Mouse (Mus musculus) hindbrain, embryonic 15.5 days (tissue): ENCODE data around the gene Homer1. TPM values are rescaled to one million over a fixed set of nuclear protein-coding genes. Genes with fewer than 3 reads are reported as not detected.

Experiments used
- ATAC-seq: fragments of 200-750 bp; cut with Nextera tagmentation; 2 replicates; pipeline ENCODE4 v1.8.0; 2017; ENCODE audit warnings: low read depth, moderate number of reproducible peaks, moderate TSS enrichment; ENCODE audit not compliant: low FRiP score
- H3K27ac ChIP-seq: fragments of 300-500 bp; sonication (generic); replicated peaks from 2 replicates; pipeline ENCODE4 v1.5.1; 2015; ENCODE audit warnings: mild to moderate bottlenecking, inconsistent platforms
- H3K27me3 ChIP-seq: fragments of 300-500 bp; sonication (generic); 2 replicates; pipeline ENCODE4 v1.6.1; 2015; ENCODE audit warnings: control low read depth, inconsistent platforms
- H3K36me3 ChIP-seq: fragments of 300-500 bp; sonication (generic); 2 replicates; pipeline ENCODE4 v1.6.1; 2015; ENCODE audit warnings: control low read depth, inconsistent platforms
- H3K4me1 ChIP-seq: fragments of 300-500 bp; sonication (generic); replicated peaks from 2 replicates; pipeline ENCODE4 v1.6.1; 2015; ENCODE audit warnings: control low read depth, inconsistent platforms
- H3K4me2 ChIP-seq: fragments of 300-500 bp; sonication (generic); 2 replicates; pipeline ENCODE4 v1.6.1; 2015; ENCODE audit warnings: moderate library complexity, mild to moderate bottlenecking, inconsistent platforms
- H3K4me3 ChIP-seq: fragments of 300-500 bp; sonication (generic); 2 replicates; pipeline ENCODE4 v1.5.1; 2015; ENCODE audit warnings: mild to moderate bottlenecking, inconsistent platforms
- H3K9ac ChIP-seq: fragments of 300-500 bp; sonication (generic); 2 replicates; pipeline ENCODE4 v1.6.1; 2015; ENCODE audit warnings: inconsistent platforms
- H3K9me3 ChIP-seq: fragments of 300-500 bp; sonication (generic); 2 replicates; pipeline ENCODE4 v1.6.1; 2016; ENCODE audit warnings: control low read depth, inconsistent platforms
- WGBS: fragments of 180-500 bp; shearing (Covaris S2); methylation state at CpG from one replicate; pipeline ENCODE4 v1.1.7; 2015; 5-methylcytosine and 5-hydroxymethylcytosine counted together
- polyA plus RNA-seq: library from polyadenylated mRNA; unstranded; fragments of >200 nt; fragmentation: Nextera tagmentation; extraction: Ambion mirVana; gene quantifications from 2 replicates; pipeline ENCODE4 v1.2.1, GENCODE M21; 2015

The Homer1 gene
- polyA plus RNA-seq, 1 experiment from 2014 or later, result 13.5 TPM

- ATAC-seq, result no peak
- Histone ChIP-seq H3K4me1 (no peaks in the 10 kb centered on the region), H3K9ac (no peak overlapping the region), H3K4me2 (no peak overlapping the region), H3K36me3 (no peaks in the 10 kb centered on the region), H3K27me3 (no peaks in the 10 kb centered on the region), H3K4me3 (no peak overlapping the region), H3K9me3 (no peaks in the 10 kb centered on the region), H3K27ac (no peak overlapping the region)
- 93% methylated on average over 5 of the region's 5 CpGs for WGBS
Observed at GRCm38 (mm10) chr13:93383092-93383491, 83.7 kb downstream of the Homer1 start.

DNA sequence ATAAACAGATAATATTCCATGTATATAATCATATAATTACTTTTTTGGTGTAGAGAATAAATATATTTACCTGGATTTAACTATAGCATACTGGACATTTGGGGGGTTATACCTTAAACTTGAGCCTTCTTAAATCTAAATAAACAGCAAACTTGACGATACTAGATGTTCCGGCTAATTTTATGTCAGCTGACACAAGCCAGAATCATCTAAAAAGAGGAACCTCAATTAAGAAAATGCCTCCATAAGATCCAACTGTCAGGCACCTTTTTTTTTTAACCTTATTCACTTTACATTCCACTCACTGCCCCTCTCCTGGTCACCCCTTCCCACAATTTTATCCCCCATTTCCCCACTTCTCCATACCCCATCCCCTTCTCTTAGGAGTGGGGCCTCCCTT lies 84.2 kb downstream of the Homer1 start:
- no peak overlapping the region for H3K9ac ChIP-seq
- no peaks in the 10 kb centered on the region for H3K36me3 ChIP-seq
- H3K4me3 ChIP-seq, result no peak overlapping the region
- H3K4me1 ChIP-seq, result no peaks in the 10 kb centered on the region
- ATAC-seq, result no peak
- H3K27ac ChIP-seq, result no peak overlapping the region
- no peaks in the 10 kb centered on the region for H3K9me3 ChIP-seq
- 94% methylated on average over 2 of the region's 2 CpGs for WGBS
- no peaks in the 10 kb centered on the region for H3K27me3 ChIP-seq
- H3K4me2 ChIP-seq, result no peak overlapping the region

DNA sequence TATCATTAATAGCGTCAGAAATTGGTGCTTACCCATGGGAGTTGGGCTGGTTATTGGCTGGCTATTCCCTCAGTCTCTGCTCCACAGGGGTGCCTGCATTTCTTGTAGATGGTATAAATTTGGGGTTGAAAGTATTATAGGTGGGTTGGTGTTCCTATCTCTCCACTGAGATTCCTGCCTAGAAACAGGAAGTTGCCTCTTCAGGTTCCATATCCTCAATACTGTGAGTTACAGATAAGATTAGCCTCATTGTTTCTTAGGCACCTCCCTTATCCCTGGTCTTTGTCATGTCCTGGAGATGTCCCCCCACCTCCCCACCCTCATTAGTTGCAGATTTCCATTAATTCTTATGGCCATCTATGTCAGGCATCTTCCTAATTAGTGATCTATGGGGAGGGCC lies 85.0 kb downstream of the Homer1 start:
- H3K4me1 ChIP-seq, result no peaks in the 10 kb centered on the region
- no peaks in the 10 kb centered on the region for H3K9me3 ChIP-seq
- ATAC-seq, result no peak
- no peaks in the 10 kb centered on the region for H3K36me3 ChIP-seq
- no peaks in the 10 kb centered on the region for H3K27me3 ChIP-seq
- 76% methylated on average over 1 of the region's 1 CpGs for WGBS
- no peak overlapping the region for H3K4me3 ChIP-seq
- no peak overlapping the region for H3K9ac ChIP-seq
- no peak overlapping the region for H3K4me2 ChIP-seq
- H3K27ac ChIP-seq, result no peak overlapping the region

- Histone ChIP-seq H3K4me2 (no peak overlapping the region), H3K9me3 (no peaks in the 10 kb centered on the region), H3K27ac (no peak overlapping the region), H3K4me1 (no peaks in the 10 kb centered on the region), H3K4me3 (no peak overlapping the region), H3K27me3 (no peaks in the 10 kb centered on the region), H3K9ac (no peak overlapping the region), H3K36me3 (no peaks in the 10 kb centered on the region)
- WGBS, result 74% methylated on average over 1 of the region's 1 CpGs
- ATAC-seq, result no peak
Observed at GRCm38 (mm10) chr13:93385147-93385546, 85.7 kb downstream of the Homer1 start.

- Histone ChIP-seq H3K4me3 (no peak overlapping the region), H3K27ac (no peak overlapping the region), H3K36me3 (0 out of 2 replicates have a peak, but pooled peaks cover 5% of the 10 kb centered on the region), H3K9me3 (no peaks in the 10 kb centered on the region), H3K27me3 (no peaks in the 10 kb centered on the region), H3K4me2 (no peak overlapping the region), H3K9ac (no peak overlapping the region), H3K4me1 (no peaks in the 10 kb centered on the region)
- WGBS, result 69% methylated on average over 5 of the region's 5 CpGs
- ATAC-seq, result no peak
Observed at GRCm38 (mm10) chr13:93387440-93387839, 88.0 kb downstream of the Homer1 start.

DNA sequence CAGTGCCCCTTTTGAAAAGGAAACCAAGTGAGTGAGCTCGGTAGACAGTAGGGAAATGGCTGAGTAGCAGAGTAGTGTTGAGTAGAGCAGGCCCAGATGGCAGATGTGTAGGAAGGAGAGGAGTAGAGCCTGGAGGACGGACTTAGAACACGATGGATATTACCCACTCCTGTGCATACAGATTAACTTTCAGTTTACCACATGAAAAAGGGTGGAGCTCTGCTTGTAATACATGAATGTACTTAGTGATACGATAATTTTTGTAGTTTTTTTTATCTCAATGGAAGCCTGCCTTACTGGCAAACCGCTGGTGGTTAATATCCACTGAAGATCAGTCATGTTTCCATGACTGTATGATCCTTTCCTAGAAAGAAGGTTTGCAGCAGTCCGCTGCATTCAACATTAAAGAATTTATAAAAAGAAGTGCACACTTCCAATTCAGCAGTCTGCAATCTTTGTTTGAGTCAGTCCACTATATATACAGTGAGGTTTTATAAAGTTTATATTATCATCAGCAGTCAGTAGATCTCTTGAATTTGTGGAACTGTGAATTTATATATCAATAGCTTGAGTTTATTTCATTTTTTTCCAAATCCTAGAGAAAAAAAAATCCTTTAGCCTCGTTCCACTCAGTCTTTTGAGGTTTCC lies 89.3 kb downstream of the Homer1 start:
- no peak overlapping the region for H3K27ac ChIP-seq
- WGBS, result 77% methylated on average over 7 of the region's 7 CpGs
- H3K4me1 ChIP-seq, result no peaks in the 10 kb centered on the region
- H3K9me3 ChIP-seq, result no peaks in the 10 kb centered on the region
- no peak overlapping the region for H3K9ac ChIP-seq
- ATAC-seq, result no peak
- H3K4me2 ChIP-seq, result no peak overlapping the region
- H3K4me3 ChIP-seq, result no peak overlapping the region
- peaks cover 11% of the 10 kb centered on the region for H3K36me3 ChIP-seq
- no peaks in the 10 kb centered on the region for H3K27me3 ChIP-seq

DNA sequence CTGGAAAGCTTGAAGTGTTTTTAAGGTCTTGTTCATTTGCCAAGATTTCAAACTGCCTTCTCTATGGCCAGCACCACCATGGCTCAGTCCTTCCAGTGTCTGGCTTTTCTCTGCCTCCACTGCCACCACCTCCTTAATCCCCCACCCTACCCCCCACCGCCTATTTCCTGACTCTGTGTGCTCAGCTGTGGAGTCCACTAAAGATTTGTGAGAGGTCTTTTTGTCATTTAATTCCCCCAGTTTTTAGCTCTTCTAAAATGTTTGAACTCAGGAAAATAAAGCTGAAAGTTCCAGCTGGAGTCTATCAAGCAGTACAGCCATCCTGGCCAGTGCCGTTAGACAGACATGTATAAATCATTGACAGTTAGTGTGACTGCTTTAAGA lies 89.8 kb downstream of the Homer1 start:
- Histone ChIP-seq H3K9me3 (no peaks in the 10 kb centered on the region), H3K27ac (no peak overlapping the region), H3K4me2 (no peak overlapping the region), H3K27me3 (no peaks in the 10 kb centered on the region), H3K4me3 (no peak overlapping the region), H3K36me3 (peaks cover 16% of the 10 kb centered on the region), H3K9ac (no peak overlapping the region), H3K4me1 (no peaks in the 10 kb centered on the region)
- no peak for ATAC-seq
- 64% methylated on average over 2 of the region's 2 CpGs for WGBS

GRCm38 (mm10) chr13:93399710-93400216 lies 100.3 kb downstream of the Homer1 start:
- no peak overlapping the region for H3K4me3 ChIP-seq
- H3K27ac ChIP-seq, result no peak overlapping the region
- H3K27me3 ChIP-seq, result no peaks in the 10 kb centered on the region
- H3K4me1 ChIP-seq, result no peaks in the 10 kb centered on the region
- H3K9ac ChIP-seq, result no peak overlapping the region
- H3K4me2 ChIP-seq, result no peak overlapping the region
- H3K9me3 ChIP-seq, result no peaks in the 10 kb centered on the region
- peaks cover 35% of the 10 kb centered on the region for H3K36me3 ChIP-seq
- WGBS, result 89% methylated on average over 5 of the region's 5 CpGs
- ATAC-seq, result no peak

GRCm38 (mm10) chr13:93401947-93402346 lies 102.5 kb downstream of the Homer1 start:
- 94% methylated on average over 7 of the region's 7 CpGs for WGBS
- H3K4me1 ChIP-seq, result no peaks in the 10 kb centered on the region
- no peak for ATAC-seq

DNA sequence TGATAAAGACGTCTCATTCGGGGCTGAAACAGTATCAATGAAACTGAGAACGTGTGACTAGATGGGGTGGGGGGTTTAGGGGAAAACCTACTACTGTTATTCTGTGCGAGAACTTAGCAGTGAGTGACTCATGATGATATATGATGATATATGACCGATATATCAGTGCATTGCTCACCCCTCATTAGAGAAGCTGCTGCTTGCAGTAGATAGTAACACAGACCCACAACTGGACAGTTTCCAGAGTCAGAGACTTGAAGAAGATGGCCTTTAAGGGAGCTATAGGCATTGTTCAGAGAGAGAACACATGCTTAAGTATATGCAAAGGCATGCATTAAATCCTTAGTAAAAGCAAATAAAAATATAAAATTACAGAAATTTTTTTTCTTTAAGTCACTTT lies 107.4 kb downstream of the Homer1 start:
- no peak overlapping the region for H3K4me2 ChIP-seq
- no peaks in the 10 kb centered on the region for H3K27me3 ChIP-seq
- H3K27ac ChIP-seq, result no peak overlapping the region
- no peaks in the 10 kb centered on the region for H3K4me1 ChIP-seq
- ATAC-seq, result no peak
- 87% methylated on average over 5 of the region's 5 CpGs for WGBS
- no peak overlapping the region for H3K4me3 ChIP-seq
- no peak overlapping the region for H3K9ac ChIP-seq
- H3K36me3 ChIP-seq, result peaks cover 6% of the 10 kb centered on the region; the same call in 1 of the 2 replicates
- H3K9me3 ChIP-seq, result no peaks in the 10 kb centered on the region

More at GRCm38 (mm10) chr13:93401947-93402346, 102.5 kb downstream of the Homer1 start:
- Histone ChIP-seq H3K9ac (no peak overlapping the region), H3K4me3 (no peak overlapping the region), H3K9me3 (no peaks in the 10 kb centered on the region), H3K4me2 (no peak overlapping the region), H3K27ac (no peak overlapping the region), H3K36me3 (peaks cover 26% of the 10 kb centered on the region), H3K27me3 (no peaks in the 10 kb centered on the region)

DNA sequence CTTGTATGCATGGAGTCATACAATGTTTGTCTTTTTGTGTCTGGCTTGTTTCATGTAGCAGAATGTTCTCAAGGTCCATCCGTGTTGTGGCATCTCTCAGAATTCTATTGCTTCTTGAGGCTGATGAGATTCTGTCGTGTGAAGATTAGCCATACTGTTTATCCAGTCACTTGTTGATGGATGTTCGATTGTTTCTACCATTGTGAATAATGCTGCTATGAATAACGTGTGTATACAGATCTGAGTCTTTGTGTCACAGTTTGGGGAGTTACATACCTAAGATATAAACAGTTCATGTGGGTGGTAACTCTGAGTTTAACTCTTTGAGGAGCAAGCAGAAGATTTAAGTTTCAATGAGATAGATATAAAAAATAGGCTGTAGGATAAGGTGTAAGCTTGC lies 110.9 kb downstream of the Homer1 start:
- no peaks in the 10 kb centered on the region for H3K9me3 ChIP-seq
- H3K4me2 ChIP-seq, result no peak overlapping the region
- no peak overlapping the region for H3K4me3 ChIP-seq
- no peaks in the 10 kb centered on the region for H3K27me3 ChIP-seq
- H3K27ac ChIP-seq, result no peak overlapping the region
- no peak overlapping the region for H3K9ac ChIP-seq
- no peaks in the 10 kb centered on the region for H3K4me1 ChIP-seq
- no peak for ATAC-seq
- H3K36me3 ChIP-seq, result 0 out of 2 replicates have a peak, but pooled peaks cover 4% of the 10 kb centered on the region
- WGBS, result 88% methylated on average over 4 of the region's 4 CpGs

DNA sequence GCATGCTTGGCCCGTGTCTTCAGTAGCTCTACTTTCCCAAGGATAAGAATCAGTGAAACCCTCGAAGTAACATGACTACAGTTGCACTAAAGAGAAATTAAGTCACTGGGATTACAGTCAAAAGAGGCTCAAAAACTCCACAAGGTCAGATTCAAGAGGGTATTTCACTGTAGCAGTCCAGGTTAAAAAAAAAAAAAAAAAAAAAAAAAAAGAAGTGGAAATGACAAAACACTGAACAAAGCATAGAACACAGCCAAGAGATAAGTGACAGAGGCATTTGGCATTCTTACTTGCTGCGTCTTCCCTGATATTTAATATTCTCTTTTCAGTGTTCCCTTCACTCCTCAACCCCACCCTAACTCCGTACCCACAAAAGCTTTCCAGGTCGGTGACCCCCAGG lies 115.6 kb downstream of the Homer1 start:
- H3K4me3 ChIP-seq, result no peak overlapping the region
- WGBS, result 92% methylated on average over 5 of the region's 5 CpGs
- H3K36me3 ChIP-seq, result no peaks in the 10 kb centered on the region; the same call in 1 of the 2 replicates
- no peak for ATAC-seq
- no peak overlapping the region for H3K27ac ChIP-seq
- no peak overlapping the region for H3K9ac ChIP-seq
- H3K4me2 ChIP-seq, result no peak overlapping the region
- no peaks in the 10 kb centered on the region for H3K4me1 ChIP-seq
- no peaks in the 10 kb centered on the region for H3K27me3 ChIP-seq
- no peaks in the 10 kb centered on the region for H3K9me3 ChIP-seq

DNA sequence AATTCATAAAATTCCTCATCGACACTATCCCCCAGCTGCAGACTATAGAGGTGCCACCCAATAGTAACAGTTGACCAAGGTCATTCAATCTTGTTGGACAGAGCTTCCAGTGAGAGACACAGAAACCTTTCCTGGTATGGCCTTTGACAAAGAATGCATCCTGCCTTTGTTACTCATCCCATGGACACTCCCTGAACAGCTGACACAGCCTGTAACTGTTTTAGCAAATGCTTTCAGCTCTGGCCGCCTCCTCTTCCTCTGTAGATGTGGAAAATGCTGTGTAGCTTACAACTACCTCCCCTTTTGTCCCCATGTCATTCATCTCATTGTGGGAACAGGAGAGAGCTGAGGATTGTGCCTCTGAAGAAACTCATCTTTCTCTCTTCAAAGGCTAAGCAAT lies 118.9 kb downstream of the Homer1 start:
- H3K9me3 ChIP-seq, result no peaks in the 10 kb centered on the region
- no peak overlapping the region for H3K4me3 ChIP-seq
- no peak overlapping the region for H3K27ac ChIP-seq
- no peak overlapping the region for H3K9ac ChIP-seq
- no peak overlapping the region for H3K4me2 ChIP-seq
- 88% methylated on average over 2 of the region's 2 CpGs for WGBS
- H3K36me3 ChIP-seq, result no peaks in the 10 kb centered on the region; the same call in 1 of the 2 replicates
- no peak for ATAC-seq
- no peaks in the 10 kb centered on the region for H3K27me3 ChIP-seq
- no peaks in the 10 kb centered on the region for H3K4me1 ChIP-seq
